Mouse (Mus musculus): ENCODE measurements at regions not wholly inside any gene's neighbourhood (a gene's known extent, or its start where the extent isn't known, plus 50 kb on each side); places are given as distances from the start of the nearest gene placed in this dataset.
"Not testable (repeated sequence)": the region's sequence is repeated elsewhere in the genome, so short reads cannot be mapped to it uniquely, and the experiment has no call there.

GRCm38 (mm10) chr14:53007741-53008140, 512.2 kb upstream of the Olfr1507 start:
- not testable (repeated sequence) for DNase-seq (ENCODE audit: low spot score)

GRCm38 (mm10) chr14:53007323-53007722, 511.8 kb upstream of the Olfr1507 start:
- not testable (repeated sequence) for DNase-seq (ENCODE audit: low spot score)

GRCm38 (mm10) chr14:53001289-53001688, 505.7 kb upstream of the Olfr1507 start:
- not testable (repeated sequence) for DNase-seq (ENCODE audit: low spot score)

GRCm38 (mm10) chr14:52992106-52992760, 496.7 kb upstream of the Olfr1507 start:
- not testable (repeated sequence) for DNase-seq (ENCODE audit: low spot score)

GRCm38 (mm10) chr14:52991328-52991665, 495.7 kb upstream of the Olfr1507 start:
- DNase-seq (ENCODE audit: low spot score) = not testable (repeated sequence)

GRCm38 (mm10) chr14:52990569-52991327, 495.2 kb upstream of the Olfr1507 start:
- DNase-seq (ENCODE audit: low spot score) = not testable (repeated sequence)

- DNase-seq (ENCODE audit: low spot score) = not testable (repeated sequence)
These were observed 494.4 kb upstream of the Olfr1507 start for GRCm38 (mm10) chr14:52989940-52990339.

GRCm38 (mm10) chr14:52988563-52988962, 493.0 kb upstream of the Olfr1507 start:
- DNase-seq (ENCODE audit: low spot score) = not testable (repeated sequence)

- not testable (repeated sequence) for DNase-seq (ENCODE audit: low spot score)
These were observed 476.9 kb upstream of the Olfr1507 start for GRCm38 (mm10) chr14:52972207-52973003.

- DNase-seq (ENCODE audit: low spot score) = not testable (repeated sequence)
These were observed 466.6 kb upstream of the Olfr1507 start for GRCm38 (mm10) chr14:52962110-52962509.

- DNase-seq (ENCODE audit: low spot score) = not testable (repeated sequence)
These were observed 461.0 kb upstream of the Olfr1507 start for GRCm38 (mm10) chr14:52956515-52956914.

- not testable (repeated sequence) for DNase-seq (ENCODE audit: low spot score)
These were observed 449.4 kb upstream of the Olfr1507 start for GRCm38 (mm10) chr14:52944925-52945324.

GRCm38 (mm10) chr14:52942438-52942837, 446.9 kb upstream of the Olfr1507 start:
- not testable (repeated sequence) for DNase-seq (ENCODE audit: low spot score)

- DNase-seq (ENCODE audit: low spot score) = not testable (repeated sequence)
These were observed 446.2 kb upstream of the Olfr1507 start for GRCm38 (mm10) chr14:52941747-52942146.

- DNase-seq (ENCODE audit: low spot score) = not testable (repeated sequence)
These were observed 424.6 kb upstream of the Olfr1507 start for GRCm38 (mm10) chr14:52920138-52920537.

- not testable (repeated sequence) for DNase-seq (ENCODE audit: low spot score)
These were observed 418.3 kb upstream of the Olfr1507 start for GRCm38 (mm10) chr14:52913814-52914213.

- not testable (repeated sequence) for DNase-seq (ENCODE audit: low spot score)
These were observed 404.1 kb upstream of the Olfr1507 start for GRCm38 (mm10) chr14:52899629-52900028.

- not testable (repeated sequence) for DNase-seq (ENCODE audit: low spot score)
These were observed 402.8 kb upstream of the Olfr1507 start for GRCm38 (mm10) chr14:52898310-52898709.

- DNase-seq (ENCODE audit: low spot score) = not testable (repeated sequence)
These were observed 384.4 kb upstream of the Olfr1507 start for GRCm38 (mm10) chr14:52879978-52880377.

- DNase-seq (ENCODE audit: low spot score) = not testable (repeated sequence)
These were observed 368.3 kb upstream of the Olfr1507 start for GRCm38 (mm10) chr14:52863841-52864240.

GRCm38 (mm10) chr14:52863107-52863506, 367.6 kb upstream of the Olfr1507 start:
- DNase-seq (ENCODE audit: low spot score) = not testable (repeated sequence)

GRCm38 (mm10) chr14:52862491-52862890, 366.9 kb upstream of the Olfr1507 start:
- not testable (repeated sequence) for DNase-seq (ENCODE audit: low spot score)

Data from testis, postnatal 10 days (tissue).